Mouse (Mus musculus) cerebellum, adult 9-11 months (tissue): ENCODE measurements around the gene Hist1h4i.
"Not testable (repeated sequence)": the region's sequence is repeated elsewhere in the genome, so short reads cannot be mapped to it uniquely, and the experiment has no call there.

Experiments
- DNase-seq: peaks from one replicate; pipeline ENCODE4 v3.0.0; 2022

The Hist1h4i gene

DNA sequence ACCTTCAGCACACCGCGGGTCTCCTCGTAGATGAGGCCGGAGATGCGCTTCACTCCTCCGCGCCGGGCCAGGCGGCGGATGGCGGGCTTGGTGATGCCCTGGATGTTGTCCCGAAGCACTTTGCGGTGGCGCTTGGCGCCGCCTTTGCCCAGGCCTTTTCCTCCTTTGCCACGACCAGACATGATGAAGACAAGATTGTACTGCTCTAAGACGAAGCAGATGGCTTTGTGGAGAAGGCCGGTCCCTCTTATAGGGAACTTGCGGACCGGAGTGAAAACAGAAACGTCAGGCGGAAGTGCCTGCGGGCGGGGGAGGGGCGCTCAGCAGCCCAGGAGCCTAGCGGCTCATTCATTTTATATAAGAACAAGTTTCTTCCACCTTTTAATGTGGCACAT is at the start of gene Hist1h4i:
Gene Hist1h4i (minus strand): TSS at position 221 of the 395 bp plus-strand sequence.
- peak; percentile 97 for DNase-seq

DNA sequence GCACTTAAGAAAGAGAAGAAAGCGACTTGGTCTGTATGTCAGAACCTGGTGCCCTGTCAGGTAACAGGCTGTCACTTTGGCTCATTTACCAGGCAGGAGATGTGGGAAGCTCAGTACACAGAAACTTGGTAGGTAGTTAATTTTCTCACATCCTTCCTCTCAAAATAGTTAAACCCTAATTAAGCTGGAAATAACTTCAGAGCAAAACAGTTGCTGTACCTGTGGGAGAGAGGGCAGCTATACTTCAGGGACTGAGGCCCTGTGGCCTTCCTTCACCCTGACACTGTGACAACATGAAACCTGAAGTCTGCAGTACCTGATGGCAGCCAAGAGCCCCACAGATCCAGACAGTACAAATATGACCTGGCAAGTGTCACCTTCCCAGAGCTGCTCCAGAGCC is 43.0 kb upstream of the Hist1h4i start, which contains the start of gene Vmn1r188:
Gene Vmn1r188 (plus strand): TSS at position 301 of the 400 bp plus-strand sequence.
- DNase-seq: not testable (repeated sequence)

DNA sequence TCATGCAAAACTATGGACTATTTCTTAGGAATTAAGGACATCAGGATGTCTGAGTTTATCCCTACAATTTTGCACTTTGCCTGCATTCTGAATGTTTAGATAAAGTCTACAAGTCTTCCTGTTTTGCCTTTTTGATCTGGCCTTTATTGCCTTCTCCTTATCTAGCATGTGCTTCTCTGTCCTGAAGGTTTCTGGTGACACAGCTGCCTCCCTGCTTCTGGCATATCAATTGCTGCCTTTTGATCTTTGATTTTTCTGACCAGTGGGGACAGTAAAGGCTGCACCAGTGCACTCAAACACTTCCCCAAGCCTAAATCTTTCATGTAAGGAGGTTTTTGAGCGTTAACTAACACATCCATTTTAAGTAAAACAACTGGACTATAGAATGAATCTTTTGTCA is 22.3 kb upstream of the Hist1h4i start:
- DNase-seq: no peak

DNA sequence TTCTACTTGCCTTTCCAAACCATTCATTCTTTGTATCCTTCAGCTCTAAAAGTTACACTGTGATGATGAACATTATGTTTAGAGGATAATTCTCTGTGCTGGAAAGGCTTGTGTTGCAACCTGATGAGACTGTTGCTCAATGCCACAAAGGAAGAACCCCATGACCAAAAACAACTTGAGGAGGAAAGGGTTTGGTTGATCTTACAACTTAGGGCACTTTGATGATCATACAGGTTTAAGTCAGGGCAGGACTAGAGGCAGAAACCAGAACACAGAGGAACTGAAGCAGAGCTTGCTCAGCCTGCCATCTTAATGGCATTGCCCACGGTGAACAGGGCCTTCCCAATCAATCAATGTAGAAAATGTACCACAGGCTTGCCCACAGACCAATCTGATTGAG is 20.3 kb upstream of the Hist1h4i start:
- no peak for DNase-seq

GRCm38 (mm10) chr13:22053754-22054153 is 12.6 kb upstream of the Hist1h4i start:
- no peak for DNase-seq

- DNase-seq: no peak
Observed at GRCm38 (mm10) chr13:22051523-22051859, 10.3 kb upstream of the Hist1h4i start.

DNA sequence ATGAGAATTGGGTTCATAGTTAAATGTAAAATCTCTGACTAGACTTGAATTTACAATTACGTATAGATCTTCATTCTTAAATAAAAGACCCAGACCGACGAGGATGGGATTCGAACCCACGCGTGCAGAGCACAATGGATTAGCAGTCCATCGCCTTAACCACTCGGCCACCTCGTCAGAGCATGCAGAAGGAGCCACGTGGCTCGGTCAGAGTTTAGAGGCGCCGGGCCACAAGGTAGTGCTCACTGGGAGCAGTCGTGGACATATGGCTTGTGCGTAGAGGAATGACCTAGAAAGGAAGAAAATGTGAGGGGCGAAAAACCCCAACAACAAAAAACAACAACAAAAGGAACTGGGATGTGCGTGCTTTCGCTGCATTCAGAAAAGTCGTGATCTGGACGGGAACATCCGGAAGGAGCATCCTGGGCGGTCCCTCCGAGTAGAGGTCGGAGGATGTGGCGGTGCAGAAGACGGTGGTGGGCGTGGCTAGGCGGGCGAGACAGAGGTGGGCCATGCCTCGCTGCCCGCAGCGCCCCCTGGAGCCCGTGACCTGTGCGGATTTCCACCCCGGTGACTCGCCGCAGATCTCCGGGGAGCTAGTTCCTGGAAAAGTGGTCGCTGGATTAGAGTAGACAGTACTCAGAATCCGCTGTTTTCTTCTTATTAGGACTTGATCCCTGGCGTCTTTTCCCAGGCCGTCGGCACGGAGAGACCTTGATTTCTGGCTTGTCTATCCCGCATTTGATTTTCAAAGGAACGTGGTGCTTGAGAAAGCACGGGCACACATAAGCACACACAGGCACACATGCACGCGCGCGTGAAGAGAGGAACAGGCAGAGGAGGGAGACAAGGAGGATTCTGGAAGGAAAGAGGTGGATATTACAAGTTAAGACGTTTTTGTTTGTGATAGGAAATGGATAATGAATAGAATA is 9.7 kb upstream of the Hist1h4i start:
- DNase-seq: peak; percentile 74

GRCm38 (mm10) chr13:22049737-22050440 is 8.7 kb upstream of the Hist1h4i start:
- DNase-seq: no peak

GRCm38 (mm10) chr13:22049041-22049440 is 7.9 kb upstream of the Hist1h4i start:
- DNase-seq: no peak

DNA sequence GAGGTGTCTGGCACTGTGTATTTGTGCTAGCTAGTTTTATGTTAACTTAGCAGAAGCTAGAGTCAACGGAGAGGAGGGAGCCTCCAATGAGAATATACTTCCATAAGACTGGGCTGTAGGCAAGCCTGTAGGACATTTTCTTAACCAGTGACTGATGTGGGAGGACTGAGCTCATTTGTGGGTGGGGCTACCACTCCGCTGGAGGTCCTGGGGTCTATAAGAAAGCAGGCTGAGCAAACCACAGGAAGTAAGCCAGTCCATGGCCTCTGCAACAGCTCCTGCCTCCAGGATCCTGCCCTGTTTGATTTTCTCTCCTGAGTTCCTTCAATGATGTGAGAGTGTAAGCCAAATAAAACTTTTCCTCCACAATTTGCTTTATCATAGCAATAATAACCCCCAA is 4.1 kb upstream of the Hist1h4i start:
- no peak for DNase-seq

GRCm38 (mm10) chr13:22044432-22045155 is 3.4 kb upstream of the Hist1h4i start:
- no peak for DNase-seq

DNA sequence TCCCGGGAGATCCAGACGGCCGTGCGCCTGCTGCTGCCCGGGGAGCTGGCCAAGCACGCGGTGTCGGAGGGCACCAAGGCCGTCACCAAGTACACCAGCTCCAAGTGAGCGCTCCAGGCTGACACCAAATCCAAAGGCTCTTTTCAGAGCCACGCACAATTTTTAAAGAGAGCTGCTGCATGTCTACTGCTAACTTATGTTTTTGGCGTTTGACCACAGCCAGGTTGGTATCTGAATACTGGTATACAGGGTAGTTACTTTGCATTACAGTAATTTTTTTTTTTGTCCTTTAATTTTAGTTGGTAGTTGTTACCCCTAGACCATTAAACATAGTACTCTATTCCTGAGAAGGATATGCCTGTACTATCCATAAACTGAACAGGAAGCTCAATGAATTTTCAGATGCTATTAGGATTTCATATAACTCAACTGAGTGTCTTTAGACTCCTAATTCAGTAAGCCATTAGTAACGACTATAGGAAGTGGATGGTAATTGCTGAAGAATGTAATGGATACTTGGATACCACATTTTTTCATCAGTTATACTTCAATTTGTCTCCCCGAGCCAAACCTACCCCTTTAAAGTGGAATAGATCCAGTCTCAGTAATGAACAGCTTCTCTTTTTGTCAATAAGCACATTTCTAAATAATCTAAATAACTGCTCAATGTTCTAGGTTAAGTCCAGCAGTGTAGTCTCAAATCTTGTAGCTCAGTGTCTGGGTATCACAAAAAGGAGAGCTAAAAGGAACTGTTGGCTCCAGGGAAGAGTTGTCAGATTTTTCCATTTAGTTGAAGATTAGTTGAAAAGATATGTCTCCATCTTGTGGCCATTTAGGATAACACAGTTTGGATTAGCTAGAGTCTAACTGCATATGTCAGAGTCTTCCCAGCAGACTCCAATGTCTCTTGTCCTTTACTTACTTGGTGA is 2.6 kb upstream of the Hist1h4i start:
- DNase-seq: peak; percentile 53

DNA sequence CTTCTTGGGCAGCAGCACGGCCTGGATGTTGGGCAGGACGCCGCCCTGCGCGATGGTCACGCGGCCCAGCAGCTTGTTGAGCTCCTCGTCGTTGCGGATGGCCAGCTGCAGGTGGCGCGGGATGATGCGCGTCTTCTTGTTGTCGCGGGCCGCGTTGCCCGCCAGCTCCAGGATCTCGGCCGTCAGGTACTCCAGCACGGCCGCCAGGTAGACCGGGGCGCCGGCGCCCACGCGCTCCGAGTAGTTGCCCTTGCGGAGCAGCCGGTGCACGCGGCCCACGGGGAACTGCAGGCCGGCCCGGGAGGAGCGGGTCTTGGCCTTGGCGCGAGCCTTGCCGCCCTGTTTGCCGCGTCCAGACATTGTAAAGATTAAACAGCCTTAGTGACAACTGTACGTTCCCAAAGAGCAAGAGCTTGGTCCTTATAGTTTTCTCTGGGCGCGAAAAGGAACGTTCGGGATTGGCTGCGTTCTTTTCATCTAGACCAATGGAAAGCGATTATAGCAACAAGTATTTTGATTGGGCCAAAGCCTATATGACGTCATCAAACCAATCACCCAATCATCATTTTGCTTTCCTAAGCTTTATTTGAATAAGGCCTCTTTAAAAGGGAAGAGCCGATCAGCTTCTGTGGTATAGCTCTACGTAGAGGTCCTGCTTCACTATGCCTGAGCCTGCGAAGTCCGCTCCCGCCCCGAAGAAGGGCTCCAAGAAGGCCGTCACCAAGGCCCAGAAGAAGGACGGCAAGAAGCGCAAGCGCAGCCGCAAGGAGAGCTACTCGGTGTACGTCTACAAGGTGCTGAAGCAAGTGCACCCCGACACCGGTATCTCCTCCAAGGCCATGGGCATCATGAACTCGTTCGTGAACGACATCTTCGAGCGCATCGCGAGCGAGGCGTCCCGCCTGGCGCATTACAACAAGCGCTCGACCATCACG is 1.7 kb upstream of the Hist1h4i start, which contains the start of the genes Hist1h2ag and Hist1h2bj:
Gene Hist1h2ag (minus strand): TSS at position 377 of the 935 bp plus-strand sequence.
Gene Hist1h2bj (plus strand): TSS at position 647 of the 935 bp plus-strand sequence.
- DNase-seq: peak; percentile 95

DNA sequence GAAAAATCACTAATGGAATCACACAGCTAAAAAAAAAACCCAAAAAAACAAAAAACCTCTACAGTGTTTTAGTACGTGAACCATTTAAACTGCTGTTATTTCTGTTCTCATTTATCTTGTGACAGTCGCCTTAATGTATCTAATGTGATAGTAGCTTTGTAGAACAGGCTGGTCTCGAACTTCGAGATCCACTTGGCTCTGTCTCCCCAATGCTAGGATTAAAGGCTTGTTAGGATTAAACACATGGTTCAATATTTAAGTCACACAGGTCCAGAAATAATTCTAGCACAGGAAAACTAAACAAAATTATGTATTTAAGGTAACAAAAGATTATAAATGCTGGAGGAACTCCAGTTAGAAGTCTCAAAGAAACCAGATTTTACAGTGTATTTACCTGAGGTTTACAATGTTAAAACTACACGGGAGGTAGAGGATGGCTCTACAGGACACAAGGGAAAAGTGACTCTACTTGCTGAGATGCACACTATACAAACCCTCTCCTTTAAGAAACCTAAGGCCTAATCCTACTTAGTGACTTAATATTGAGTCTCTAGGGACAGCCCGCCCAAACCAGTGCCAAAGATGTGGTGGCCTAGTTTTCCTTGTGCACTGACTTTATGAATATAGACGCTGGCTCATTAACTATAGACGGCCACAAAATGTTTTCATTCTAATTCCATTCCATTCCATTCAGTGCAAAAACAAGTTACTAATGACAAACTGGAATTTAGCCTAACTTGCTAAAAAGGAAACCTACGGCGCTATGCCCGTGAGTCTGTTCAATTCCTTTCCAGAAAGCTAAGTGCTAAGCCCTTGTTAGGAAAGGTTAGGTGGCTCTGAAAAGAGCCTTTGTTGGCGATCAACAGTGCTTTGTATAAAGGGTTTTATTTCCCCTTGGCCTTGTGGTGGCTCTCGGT is 747 bp upstream of the Hist1h4i start:
- no peak for DNase-seq

DNA sequence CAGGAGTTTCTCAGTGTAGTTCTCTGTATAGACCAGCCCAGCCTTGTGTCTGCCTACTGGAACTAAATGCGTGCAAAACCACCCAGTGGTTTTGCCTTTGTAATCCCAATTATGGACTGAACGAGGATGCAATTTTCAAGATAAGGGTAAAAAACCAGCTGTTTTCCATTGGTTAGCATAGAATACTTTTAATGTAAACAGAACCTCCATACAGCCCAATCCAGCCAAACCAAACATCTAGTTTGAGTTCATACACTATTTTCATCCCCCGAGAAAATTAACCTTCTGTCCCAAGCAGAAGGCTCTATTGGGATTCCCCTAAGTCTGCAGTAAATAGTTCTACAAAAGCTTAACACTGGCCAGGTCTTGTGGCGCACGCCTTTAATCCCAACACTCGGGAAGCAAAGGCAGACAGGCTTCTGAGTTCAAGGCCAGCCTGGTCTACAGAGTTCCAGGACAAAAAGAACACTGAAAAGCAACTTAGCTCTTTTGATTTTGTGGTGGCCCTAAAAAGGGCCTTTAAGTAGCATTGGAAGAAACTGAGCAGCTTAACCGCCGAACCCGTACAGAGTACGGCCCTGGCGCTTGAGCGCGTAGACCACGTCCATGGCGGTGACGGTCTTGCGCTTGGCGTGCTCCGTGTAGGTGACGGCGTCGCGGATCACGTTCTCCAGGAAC is 559 bp downstream of the Hist1h4i start:
- DNase-seq: no peak

- no peak for DNase-seq
Observed at GRCm38 (mm10) chr13:22039951-22040463, 1.2 kb downstream of the Hist1h4i start.

DNA sequence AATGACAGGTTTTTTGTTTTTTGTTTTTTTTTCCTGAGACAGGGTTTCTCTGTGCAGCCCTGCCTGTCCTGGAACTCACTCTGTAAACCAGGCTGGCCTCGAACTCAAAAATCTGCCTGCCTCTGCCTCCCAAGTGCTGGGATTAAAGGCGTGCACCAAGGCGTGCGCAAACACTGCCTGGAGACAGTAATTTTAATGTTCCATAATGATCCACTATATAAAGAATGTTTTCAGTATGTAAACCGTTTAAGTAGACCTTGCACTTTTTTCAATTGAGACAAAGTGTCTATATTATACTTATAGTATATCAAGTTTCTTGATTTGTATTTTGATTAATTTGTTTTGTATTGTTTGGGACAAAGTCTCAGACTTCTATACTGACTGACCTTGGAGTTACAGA is 1.8 kb downstream of the Hist1h4i start:
- no peak for DNase-seq

GRCm38 (mm10) chr13:22037415-22037814 is 3.7 kb downstream of the Hist1h4i start:
- DNase-seq: no peak

- DNase-seq: no peak
Observed at GRCm38 (mm10) chr13:22036986-22037385, 4.2 kb downstream of the Hist1h4i start.
